Mouse (Mus musculus): ENCODE measurements around the gene Nt5c. TPM values are rescaled to one million over a fixed set of nuclear protein-coding genes. Genes with fewer than 3 reads are reported as not detected.

Gene Nt5c
- polyA plus RNA-seq (2017; shearing (Covaris generic)): 244 TPM

DNA sequence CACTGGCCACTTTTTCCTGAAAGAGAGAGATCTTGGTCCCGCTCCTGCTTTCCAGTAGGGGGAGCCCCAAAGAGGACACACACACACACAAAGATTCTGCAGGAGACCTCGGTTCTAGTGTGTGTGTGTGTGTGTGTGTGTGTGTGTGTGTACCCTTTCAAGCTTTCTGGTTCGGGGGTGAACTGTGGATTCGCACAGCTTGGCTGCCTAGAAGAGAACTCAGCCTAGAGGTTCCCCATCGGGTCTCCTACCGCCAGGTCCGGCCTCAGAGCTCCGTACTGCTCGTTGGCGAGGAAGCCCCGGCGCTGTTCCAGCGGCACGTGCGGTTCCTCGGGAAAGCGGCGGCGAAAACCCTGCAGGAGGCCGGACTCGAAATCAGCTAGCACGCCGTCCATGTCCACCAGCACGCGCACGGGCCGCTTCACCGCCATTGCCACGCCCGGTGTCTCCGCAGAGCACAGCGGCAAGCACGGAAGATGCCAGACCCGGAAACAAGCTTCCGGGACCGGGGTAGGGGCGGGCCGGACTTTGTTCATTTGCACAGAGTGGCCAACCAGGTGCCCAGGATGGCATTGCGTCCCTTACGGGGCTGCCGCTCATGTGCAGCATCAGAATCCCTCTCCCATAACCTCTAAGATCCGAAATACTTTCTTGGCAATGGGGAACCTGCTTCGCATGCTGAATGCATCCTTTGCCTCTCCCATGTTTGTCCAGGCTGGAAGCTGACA lies at the start of gene Nt5c:
Gene Nt5c (minus strand): TSS at position 507 of the 728 bp plus-strand sequence.

DNA sequence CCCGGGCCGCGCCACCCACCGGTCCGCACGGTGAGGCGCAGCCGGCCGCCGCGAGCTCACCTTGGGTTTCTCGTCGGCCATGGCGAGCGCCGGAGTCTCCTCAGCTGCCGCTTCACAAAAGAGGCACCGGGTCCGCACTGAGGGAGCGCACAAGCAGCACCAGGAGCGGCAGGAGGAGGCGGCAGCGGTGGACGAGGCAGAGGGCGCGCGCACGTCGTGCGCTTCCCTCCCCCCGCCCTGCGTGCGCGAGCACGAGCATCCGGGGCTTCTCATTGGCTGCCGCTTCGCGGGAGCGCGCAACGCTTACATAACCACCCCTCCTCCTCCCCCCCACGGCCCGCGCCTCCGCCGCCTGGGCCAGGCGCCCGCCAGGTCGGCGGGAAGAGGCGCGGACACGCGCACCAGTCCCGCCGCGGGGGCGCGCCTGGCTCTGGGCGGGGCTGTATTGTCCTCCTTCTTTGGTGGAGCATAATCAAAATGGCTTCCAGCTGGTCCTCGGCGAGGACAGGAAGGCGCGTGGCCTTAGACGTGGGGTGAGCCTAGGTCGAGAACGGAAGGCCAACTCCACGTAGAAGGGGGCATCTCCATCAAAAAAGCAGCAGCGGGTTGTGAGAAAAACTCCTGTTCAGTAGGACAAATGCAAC lies 44.5 kb upstream of the Nt5c start, which contains the start of gene Sumo2:
Gene Sumo2 (minus strand): TSS at position 239 of the 644 bp plus-strand sequence.

GRCm38 (mm10) chr11:115514238-115514663 lies 22.6 kb upstream of the Nt5c start, which contains the start of gene Jpt1:
TSS of gene Jpt1 (minus strand) at chr11:115514387.

GRCm38 (mm10) chr11:115475025-115475757 lies 16.5 kb downstream of the Nt5c start, which contains the start of gene Armc7:
TSS of gene Armc7 (plus strand) at chr11:115475667.

DNA sequence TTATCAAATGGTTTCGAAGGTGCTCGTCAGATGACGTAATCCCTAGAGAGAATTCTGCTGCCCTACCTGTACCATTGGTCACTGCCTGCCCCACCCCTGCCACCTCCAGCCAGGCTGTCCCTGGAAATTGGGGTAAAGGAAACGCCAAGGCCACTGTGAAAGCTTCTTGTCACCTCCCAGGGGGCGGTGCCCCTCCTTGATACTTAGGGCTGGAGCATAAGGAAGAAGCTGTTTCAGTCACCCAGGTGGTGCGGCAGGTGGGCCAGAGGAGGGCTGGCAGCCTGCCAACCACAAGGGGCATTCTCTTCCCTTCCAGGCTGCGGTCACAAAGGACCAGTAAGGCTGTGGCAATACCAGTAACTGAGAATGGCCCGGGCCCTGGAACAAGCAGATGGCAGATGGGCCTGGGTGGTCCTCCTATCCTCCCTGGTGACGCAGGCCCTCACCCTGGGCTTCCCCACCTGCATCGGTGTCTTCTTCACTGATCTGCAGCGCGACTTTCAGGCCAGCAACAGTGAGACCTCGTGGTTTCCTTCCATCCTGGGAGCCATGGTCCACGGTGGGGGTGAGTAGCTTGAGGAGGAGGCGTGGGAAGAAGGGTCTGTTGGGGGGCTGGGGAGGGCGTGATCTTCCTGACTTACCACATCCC lies 29.3 kb downstream of the Nt5c start, which contains the start of gene Slc16a5:
Gene Slc16a5 (plus strand): TSS at position 232 of the 649 bp plus-strand sequence.

Other genes starting within 250 kb of the Nt5c start
- not detected for gene Grin2c, start 224.6 kb downstream of the Nt5c start, polyA plus RNA-seq (2017; shearing (Covaris generic))
- 16.2 TPM for gene Fdxr, start 214.8 kb downstream of the Nt5c start, polyA plus RNA-seq (2017; shearing (Covaris generic))
- gene Fads6, start 194.2 kb downstream of the Nt5c start, polyA plus RNA-seq (2017; shearing (Covaris generic)): 0.27 TPM
- gene Otop2, start 184.7 kb downstream of the Nt5c start, polyA plus RNA-seq (2017; shearing (Covaris generic)): not detected
- gene Ush1g, start 169.8 kb downstream of the Nt5c start, polyA plus RNA-seq (2017; shearing (Covaris generic)): not detected
- not detected for gene Otop3, start 157.1 kb downstream of the Nt5c start, polyA plus RNA-seq (2017; shearing (Covaris generic))
- 60.2 TPM for gene Hid1, start 124.1 kb downstream of the Nt5c start, polyA plus RNA-seq (2017; shearing (Covaris generic))
- 0.55 TPM for gene Cdr2l, start 109.9 kb downstream of the Nt5c start, polyA plus RNA-seq (2017; shearing (Covaris generic))
- 102 TPM for gene Mrpl58, start 88.1 kb downstream of the Nt5c start, polyA plus RNA-seq (2017; shearing (Covaris generic))
- 486 TPM for gene Atp5h, start 71.9 kb downstream of the Nt5c start, polyA plus RNA-seq (2017; shearing (Covaris generic))
- gene Kctd2, start 71.7 kb downstream of the Nt5c start, polyA plus RNA-seq (2017; shearing (Covaris generic)): 106 TPM
- gene Trim80, start 51.3 kb downstream of the Nt5c start, polyA plus RNA-seq (2017; shearing (Covaris generic)): not detected
- gene Slc16a5, start 29.4 kb downstream of the Nt5c start, polyA plus RNA-seq (2017; shearing (Covaris generic)): 14.1 TPM
- gene Armc7, start 16.2 kb downstream of the Nt5c start, polyA plus RNA-seq (2017; shearing (Covaris generic)): 65.1 TPM
- 310 TPM for gene Jpt1, start 22.5 kb upstream of the Nt5c start, polyA plus RNA-seq (2017; shearing (Covaris generic))
- 541 TPM for gene Sumo2, start 44.4 kb upstream of the Nt5c start, polyA plus RNA-seq (2017; shearing (Covaris generic))
- gene Nup85, start 72.6 kb upstream of the Nt5c start, polyA plus RNA-seq (2017; shearing (Covaris generic)): 76.6 TPM
- gene Mrps7, start 112.1 kb upstream of the Nt5c start, polyA plus RNA-seq (2017; shearing (Covaris generic)): 62.9 TPM
- gene Gga3, start 112.2 kb upstream of the Nt5c start, polyA plus RNA-seq (2017; shearing (Covaris generic)): 51.5 TPM
- 168 TPM for gene Mif4gd, start 121.1 kb upstream of the Nt5c start, polyA plus RNA-seq (2017; shearing (Covaris generic))
- 27.4 TPM for gene Slc25a19, start 136.4 kb upstream of the Nt5c start, polyA plus RNA-seq (2017; shearing (Covaris generic))
- gene Grb2, start 216.7 kb upstream of the Nt5c start, polyA plus RNA-seq (2017; shearing (Covaris generic)): 176 TPM